Mouse (Mus musculus): ENCODE measurements around the gene Rabl6. TPM values are rescaled to one million over a fixed set of nuclear protein-coding genes. Genes with fewer than 3 reads are reported as not detected.

Gene Rabl6
- polyA plus RNA-seq, 1 experiment = 87.9 TPM

DNA sequence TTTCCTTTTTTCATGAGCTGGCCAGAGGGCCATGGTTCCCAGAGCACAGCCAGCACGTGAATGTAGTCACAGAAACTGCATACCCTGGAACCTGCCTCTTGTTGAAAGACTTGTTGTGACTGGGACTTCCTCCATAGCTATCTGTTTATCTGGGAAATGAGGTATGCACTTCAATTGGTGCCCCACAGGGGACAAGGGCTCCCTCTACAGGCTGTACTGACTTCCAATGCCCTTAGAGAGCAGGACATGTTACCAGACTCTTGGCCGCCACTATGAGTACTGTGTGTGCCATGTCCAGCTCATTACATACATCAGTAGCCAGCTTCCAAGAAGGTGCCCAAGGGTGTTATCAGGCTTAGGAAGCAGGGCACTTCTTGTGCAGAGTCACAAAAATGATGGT, 16.5 kb downstream of the Rabl6 start:
- no peak for TF ChIP-seq POLR2A (IDR thresholded peaks at IDR 0.05; ENCODE audit: borderline replicate concordance, extremely low read depth, insufficient read depth, insufficient read length, poor library complexity, severe bottlenecking)
- peak; percentile 30; the same call in 1 of the 2 replicates for TF ChIP-seq CTCF (IDR thresholded peaks at IDR 0.05; ENCODE audit: borderline replicate concordance, extremely low read depth, insufficient read depth, insufficient read length)
- no peak for DNase-seq (ENCODE audit: low read depth)

- TF ChIP-seq CTCF (IDR thresholded peaks at IDR 0.05; ENCODE audit: borderline replicate concordance, extremely low read depth, insufficient read depth, insufficient read length) (no peak), POLR2A (IDR thresholded peaks at IDR 0.05; ENCODE audit: borderline replicate concordance, extremely low read depth, insufficient read depth, insufficient read length, poor library complexity, severe bottlenecking) (no peak)
- DNase-seq (ENCODE audit: low read depth) = no peak
Observed at GRCm38 (mm10) chr2:25588227-25588907, 20.0 kb downstream of the Rabl6 start.

DNA sequence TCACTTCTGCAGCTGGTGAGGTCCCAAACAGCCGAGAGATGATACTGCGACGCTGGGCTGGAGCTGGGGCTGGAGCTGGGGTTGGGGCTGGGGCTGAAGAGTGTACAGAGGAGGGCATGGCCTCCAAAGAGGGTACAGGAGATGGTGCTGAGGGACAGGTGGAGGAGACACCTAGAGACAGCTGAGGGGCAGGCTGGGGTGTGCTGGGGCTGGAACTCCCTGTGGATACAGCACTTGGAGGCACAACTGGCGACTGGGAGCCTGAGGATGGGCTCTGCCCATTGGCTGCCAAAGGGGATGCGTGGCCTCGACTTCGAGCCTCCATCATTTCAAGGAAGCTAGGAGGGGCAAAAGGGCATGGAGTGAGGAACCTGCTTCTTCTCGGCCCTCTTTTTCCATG, 21.0 kb downstream of the Rabl6 start:
- TF ChIP-seq POLR2A (IDR thresholded peaks at IDR 0.05; ENCODE audit: borderline replicate concordance, extremely low read depth, insufficient read depth, insufficient read length, poor library complexity, severe bottlenecking) (no peak), CTCF (IDR thresholded peaks at IDR 0.05; ENCODE audit: borderline replicate concordance, extremely low read depth, insufficient read depth, insufficient read length) (no peak)
- DNase-seq (ENCODE audit: low read depth) = no peak

DNA sequence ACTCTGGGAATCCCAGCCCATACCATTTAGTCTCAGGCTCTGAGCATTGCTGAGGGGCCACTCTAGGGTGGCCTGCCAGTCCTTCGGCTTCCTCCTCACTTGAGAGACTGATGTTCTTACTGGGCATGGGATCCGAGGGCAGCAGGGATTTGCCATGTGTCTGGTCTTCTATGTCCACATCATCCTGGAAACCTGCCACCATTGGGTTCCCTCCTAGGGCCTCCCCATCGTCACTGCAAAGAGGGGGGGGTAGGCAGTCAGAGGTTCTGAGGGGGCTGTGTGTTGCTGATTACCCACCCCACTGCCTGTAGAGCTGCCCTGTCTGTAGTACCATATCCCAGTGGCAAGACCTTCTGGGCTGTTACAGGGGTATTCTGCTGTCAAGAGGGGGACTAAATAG, 22.7 kb downstream of the Rabl6 start:
- no peak for DNase-seq (ENCODE audit: low read depth)

DNA sequence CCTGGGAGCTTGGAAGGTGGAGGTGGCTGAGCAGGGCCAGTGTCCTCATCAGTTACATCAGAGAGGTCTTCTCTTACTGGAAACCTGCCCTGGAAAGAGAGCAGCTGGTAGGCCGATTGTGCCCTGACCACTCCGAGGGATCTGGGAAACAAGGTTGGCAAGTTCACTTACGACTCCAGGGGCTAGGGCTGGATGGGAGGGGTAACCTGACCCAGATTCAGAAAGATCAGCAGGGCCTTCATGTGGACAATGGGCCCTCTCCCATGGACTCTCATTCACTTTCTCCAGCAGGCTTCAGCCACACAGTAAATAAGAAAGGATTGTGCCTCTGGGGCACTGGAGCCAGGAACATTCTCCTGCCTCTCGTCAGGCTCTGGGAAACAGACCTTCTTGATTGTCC, 23.5 kb downstream of the Rabl6 start:
- DNase-seq (ENCODE audit: low read depth) = no peak
- TF ChIP-seq CTCF (IDR thresholded peaks at IDR 0.05; ENCODE audit: borderline replicate concordance, extremely low read depth, insufficient read depth, insufficient read length) = no peak
- no peak for TF ChIP-seq POLR2A (IDR thresholded peaks at IDR 0.05; ENCODE audit: borderline replicate concordance, extremely low read depth, insufficient read depth, insufficient read length, poor library complexity, severe bottlenecking)

More for the DNA sequence above, 22.7 kb downstream of the Rabl6 start:
- TF ChIP-seq POLR2A (IDR thresholded peaks at IDR 0.05; ENCODE audit: borderline replicate concordance, extremely low read depth, insufficient read depth, insufficient read length, poor library complexity, severe bottlenecking) (no peak), CTCF (IDR thresholded peaks at IDR 0.05; ENCODE audit: borderline replicate concordance, extremely low read depth, insufficient read depth, insufficient read length) (no peak)

DNA sequence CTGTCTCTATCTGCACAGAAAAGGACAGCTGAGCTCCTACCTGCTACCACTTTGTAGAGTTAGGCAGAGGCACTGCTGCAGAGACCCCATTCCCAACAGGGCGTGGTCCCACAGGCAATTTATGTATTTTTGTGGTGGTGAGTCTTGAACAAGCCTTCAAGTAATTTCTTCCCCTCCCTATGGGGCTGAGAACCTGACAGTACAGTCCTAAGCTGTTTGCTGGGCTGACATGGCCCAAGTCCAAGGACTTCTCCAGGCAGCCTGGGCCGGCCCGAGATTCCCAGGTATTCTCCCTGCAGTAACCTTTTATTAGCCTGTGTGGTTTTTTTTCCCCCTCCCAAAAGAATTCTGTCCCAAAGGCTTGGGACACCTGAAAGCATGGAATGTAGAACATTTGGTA, 24.2 kb downstream of the Rabl6 start:
- DNase-seq (ENCODE audit: low read depth) = no peak
- TF ChIP-seq CTCF (IDR thresholded peaks at IDR 0.05; ENCODE audit: borderline replicate concordance, extremely low read depth, insufficient read depth, insufficient read length) (no peak), POLR2A (IDR thresholded peaks at IDR 0.05; ENCODE audit: borderline replicate concordance, extremely low read depth, insufficient read depth, insufficient read length, poor library complexity, severe bottlenecking) (no peak)

DNA sequence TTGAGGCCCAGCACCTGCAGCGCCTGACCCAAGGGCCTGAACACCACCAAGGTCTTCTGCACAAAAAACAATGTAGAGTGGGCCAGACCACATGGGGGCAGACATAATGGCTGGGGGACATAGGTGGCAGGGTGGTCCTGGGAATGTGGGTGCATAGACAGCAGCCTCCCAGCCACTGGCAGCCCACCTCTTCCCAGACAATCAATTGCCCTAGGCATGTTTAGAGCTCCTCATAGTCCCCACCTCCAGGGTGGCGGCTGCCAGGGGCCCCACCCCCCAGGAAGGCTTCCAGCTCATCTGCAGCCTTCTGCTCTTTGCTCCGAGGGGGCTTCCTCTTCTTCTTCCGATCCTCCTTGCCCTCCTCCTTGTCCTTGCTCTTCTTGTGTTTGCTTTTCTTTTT, 24.8 kb downstream of the Rabl6 start:
- no peak for DNase-seq (ENCODE audit: low read depth)

GRCm38 (mm10) chr2:25583120-25583481, 25.2 kb downstream of the Rabl6 start:
- DNase-seq (ENCODE audit: low read depth) = no peak
- no peak for TF ChIP-seq CTCF (IDR thresholded peaks at IDR 0.05; ENCODE audit: borderline replicate concordance, extremely low read depth, insufficient read depth, insufficient read length)
- TF ChIP-seq POLR2A (IDR thresholded peaks at IDR 0.05; ENCODE audit: borderline replicate concordance, extremely low read depth, insufficient read depth, insufficient read length, poor library complexity, severe bottlenecking) = no peak

More for the DNA sequence above, 24.8 kb downstream of the Rabl6 start:
- TF ChIP-seq CTCF (IDR thresholded peaks at IDR 0.05; ENCODE audit: borderline replicate concordance, extremely low read depth, insufficient read depth, insufficient read length) (no peak), POLR2A (IDR thresholded peaks at IDR 0.05; ENCODE audit: borderline replicate concordance, extremely low read depth, insufficient read depth, insufficient read length, poor library complexity, severe bottlenecking) (no peak)

GRCm38 (mm10) chr2:25582466-25583119, 25.7 kb downstream of the Rabl6 start:
- DNase-seq (ENCODE audit: low read depth) = peak; percentile 67
- TF ChIP-seq CTCF (IDR thresholded peaks at IDR 0.05; ENCODE audit: borderline replicate concordance, extremely low read depth, insufficient read depth, insufficient read length) (no peak), POLR2A (IDR thresholded peaks at IDR 0.05; ENCODE audit: borderline replicate concordance, extremely low read depth, insufficient read depth, insufficient read length, poor library complexity, severe bottlenecking) (no peak)

DNA sequence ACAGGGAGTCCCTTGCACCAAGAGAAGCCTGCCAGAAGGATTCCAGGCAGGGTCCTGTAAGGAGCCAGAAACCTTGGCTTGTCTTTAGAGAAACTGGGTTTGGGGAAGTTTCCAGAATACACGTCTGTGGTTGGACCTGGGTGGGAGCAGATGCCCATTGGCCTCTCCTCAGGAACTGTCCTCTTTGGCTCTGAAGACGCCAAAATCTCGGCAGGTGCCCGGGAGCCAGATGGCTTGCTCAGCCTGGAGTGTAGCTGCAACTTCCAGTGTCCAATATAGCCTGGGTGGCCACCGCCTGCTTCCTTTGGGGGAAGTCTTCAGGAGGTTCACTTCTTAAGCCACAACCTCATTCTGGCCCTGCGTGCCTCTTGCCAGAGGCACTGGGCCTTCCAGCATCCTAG, 26.4 kb downstream of the Rabl6 start:
- no peak for DNase-seq (ENCODE audit: low read depth)
- no peak for TF ChIP-seq CTCF (IDR thresholded peaks at IDR 0.05; ENCODE audit: borderline replicate concordance, extremely low read depth, insufficient read depth, insufficient read length)
- TF ChIP-seq POLR2A (IDR thresholded peaks at IDR 0.05; ENCODE audit: borderline replicate concordance, extremely low read depth, insufficient read depth, insufficient read length, poor library complexity, severe bottlenecking) = no peak

GRCm38 (mm10) chr2:25581294-25581864, 26.9 kb downstream of the Rabl6 start, which contains the start of gene Ajm1:
TSS of gene Ajm1 (minus strand) at chr2:25581757.
- DNase-seq (ENCODE audit: low read depth) = peak; percentile 86
- no peak for TF ChIP-seq POLR2A (IDR thresholded peaks at IDR 0.05; ENCODE audit: borderline replicate concordance, extremely low read depth, insufficient read depth, insufficient read length, poor library complexity, severe bottlenecking)
- peak; percentile 89 for TF ChIP-seq CTCF (IDR thresholded peaks at IDR 0.05; ENCODE audit: borderline replicate concordance, extremely low read depth, insufficient read depth, insufficient read length)

All from brain, embryonic 14.5 days (tissue).